Mouse (Mus musculus) thymus, adult 2 months (tissue): ENCODE results near the gene Pate1.

Source experiments
- CTCF ChIP-seq: fragments of 200-500 bp; IDR thresholded peaks from 2 replicates; pipeline ENCODE4 v1.5.1; 2012; ENCODE audit warnings: mild to moderate bottlenecking, control low read depth, low read length, moderate library complexity, borderline replicate concordance; ENCODE audit not compliant: control insufficient read depth, poor library complexity, insufficient read depth; ENCODE audit errors: extremely low read depth
- POLR2A ChIP-seq: fragments of 200-500 bp; IDR thresholded peaks from 2 replicates; pipeline ENCODE4 v1.6.1; 2012; ENCODE audit warnings: mild to moderate bottlenecking, low read length, control low read depth, moderate library complexity; ENCODE audit not compliant: control insufficient read depth, poor library complexity, insufficient read depth; ENCODE audit errors: extremely low read depth

- TF ChIP-seq CTCF (no peak), POLR2A (no peak)
Measured at GRCm38 (mm10) chr9:35707265-35707664, 20.1 kb upstream of the Pate1 start.
